Mouse (Mus musculus): ENCODE measurements around the gene Lbh.

DNA sequence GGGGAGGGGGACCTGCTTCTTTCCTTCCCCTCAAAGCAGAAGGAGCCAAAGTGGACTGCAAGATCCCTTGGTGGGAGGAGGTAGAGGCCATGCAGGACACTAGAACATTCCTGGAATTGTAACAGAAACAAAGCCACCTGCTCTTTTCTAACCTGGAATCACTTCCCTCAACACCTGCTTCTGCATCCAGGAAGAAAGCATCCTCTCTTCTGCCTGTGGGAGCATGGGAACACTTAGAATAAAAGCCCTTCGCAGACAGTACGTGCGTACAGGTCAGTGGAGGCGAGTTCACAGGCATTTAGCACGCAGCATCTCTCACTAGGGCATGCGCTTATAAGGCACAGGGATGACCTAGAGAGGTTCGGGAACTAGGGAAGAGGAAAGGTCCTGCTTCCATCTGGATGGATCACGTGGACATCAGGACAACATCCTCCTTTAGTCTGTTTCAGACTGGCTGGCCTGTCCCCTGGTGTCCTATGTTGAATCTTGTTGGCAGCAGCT lies 27.7 kb upstream of the Lbh start:
- TF ChIP-seq CTCF (IDR thresholded peaks at IDR 0.05; ENCODE audit: borderline replicate concordance, insufficient read depth, low read depth, low read length) (no peak), POLR2A (IDR thresholded peaks at IDR 0.05; ENCODE audit: borderline replicate concordance, insufficient read depth, low read length) (no peak)

All from cerebellum, adult 2 months (tissue).